Mouse (Mus musculus) thymus, adult 2 months (tissue): Measurements from ENCODE around the gene Mief2.

Source experiments
- CTCF ChIP-seq: fragments of 200-500 bp; IDR thresholded peaks from 2 replicates; pipeline ENCODE4 v1.5.1; 2012; ENCODE audit warnings: mild to moderate bottlenecking, control low read depth, low read length, moderate library complexity, borderline replicate concordance; ENCODE audit not compliant: control insufficient read depth, poor library complexity, insufficient read depth; ENCODE audit errors: extremely low read depth
- POLR2A ChIP-seq: fragments of 200-500 bp; IDR thresholded peaks from 2 replicates; pipeline ENCODE4 v1.6.1; 2012; ENCODE audit warnings: mild to moderate bottlenecking, low read length, control low read depth, moderate library complexity; ENCODE audit not compliant: control insufficient read depth, poor library complexity, insufficient read depth; ENCODE audit errors: extremely low read depth

GRCm38 (mm10) chr11:60699524-60700075 lies 28.6 kb upstream of the Mief2 start, which contains the start of gene Llgl1:
- TF ChIP-seq CTCF: 0 out of 2 replicates have a peak, but pooled peaks have one; percentile 31
- peak; percentile 62; the same call in 1 of the 2 replicates for TF ChIP-seq POLR2A
